Mouse (Mus musculus) layer of hippocampus, adult 2 months (tissue): ENCODE data around the gene Esx1. TPM values are rescaled to one million over a fixed set of nuclear protein-coding genes. Genes with fewer than 3 reads are reported as not detected.

ENCODE experiments used
- DNase-seq, 2 experiments: peaks; one replicate each; pipeline ENCODE4 v3.0.0; 2022; ENCODE audit warnings: low spot score in 2 of 2
- H3K27ac ChIP-seq: fragments of 200-600 bp; 2 replicates; pipeline ENCODE4 v1.8.1; 2022
- H3K4me3 ChIP-seq: fragments of 200-600 bp; 2 replicates; pipeline ENCODE4 v1.8.1; 2022; ENCODE audit warnings: mild to moderate bottlenecking
- CTCF ChIP-seq: fragments of 200-600 bp; conservative IDR thresholded peaks from 2 replicates; pipeline ENCODE4 v1.8.1; 2022; ENCODE audit warnings: antibody characterized with exemption, mild to moderate bottlenecking, moderate library complexity
- long read RNA-seq, 2 experiments: library from polyadenylated mRNA; stranded (forward); transcript quantifications; one replicate each; pipeline ENCODE4 v2.0.0; 2021; ENCODE audit warnings: borderline mapping rate in 2 of 2
- total RNA-seq, 2 experiments: library from RNA; stranded (reverse); gene quantifications; 2 replicates each; pipeline ENCODE4 v1.2.3; 2021

Esx1 gene
- total RNA-seq = not detected
- long read RNA-seq, experiment 1 = 0 reads
- long read RNA-seq, experiment 2 = 0 reads

DNA sequence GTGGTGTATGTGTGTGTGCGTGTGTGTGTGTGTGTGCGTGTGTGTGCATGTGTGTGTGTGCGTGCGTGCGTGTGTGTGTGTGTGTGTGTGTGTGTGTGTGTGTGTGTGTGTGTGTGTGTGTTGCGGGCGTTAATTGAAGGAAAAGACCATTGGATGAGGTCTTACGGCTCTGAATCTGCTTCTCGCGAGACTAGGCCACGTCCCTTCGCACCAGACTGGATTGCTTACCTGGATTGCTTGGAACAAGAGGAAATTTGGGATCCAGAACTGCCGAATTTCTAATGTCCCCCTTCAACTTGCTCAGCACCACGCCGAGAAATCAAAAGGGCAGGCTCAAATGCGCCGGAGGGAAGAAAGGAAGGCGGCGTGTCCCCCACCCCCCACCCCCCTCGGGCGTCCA, at the start of gene Esx1:
Esx1 (minus strand) TSS at position 366 of the 400 bp plus-strand sequence.
- no peak for DNase-seq
- Histone ChIP-seq H3K4me3 (no peak within 1 kb of the TSS), H3K27ac (no peak within 1 kb of the TSS)
- TF ChIP-seq CTCF = no peak

DNA sequence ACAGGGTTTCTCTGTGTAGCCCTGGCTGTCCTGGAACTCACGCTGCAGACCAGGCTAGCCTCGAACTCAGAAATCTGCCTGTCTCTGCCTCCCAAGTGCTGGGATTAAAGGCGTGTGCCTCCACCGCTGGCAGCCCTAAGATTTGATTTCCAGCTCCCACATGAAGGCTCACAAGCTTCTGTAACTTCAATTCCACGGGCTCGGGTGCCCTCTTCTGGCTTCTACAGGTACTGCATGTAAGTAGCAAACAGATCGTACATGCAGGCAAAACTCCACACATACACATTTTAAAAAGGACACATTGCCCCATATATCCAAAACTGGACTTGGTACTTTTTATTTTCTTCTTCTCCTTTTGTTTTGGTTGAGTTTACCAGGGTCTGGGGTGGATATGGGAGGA, 48.1 kb upstream of the Esx1 start:
- H3K4me3 ChIP-seq = no peak overlapping the region
- H3K27ac ChIP-seq = no peak overlapping the region
- DNase-seq = no peak
- TF ChIP-seq CTCF = peak; percentile 62

DNA sequence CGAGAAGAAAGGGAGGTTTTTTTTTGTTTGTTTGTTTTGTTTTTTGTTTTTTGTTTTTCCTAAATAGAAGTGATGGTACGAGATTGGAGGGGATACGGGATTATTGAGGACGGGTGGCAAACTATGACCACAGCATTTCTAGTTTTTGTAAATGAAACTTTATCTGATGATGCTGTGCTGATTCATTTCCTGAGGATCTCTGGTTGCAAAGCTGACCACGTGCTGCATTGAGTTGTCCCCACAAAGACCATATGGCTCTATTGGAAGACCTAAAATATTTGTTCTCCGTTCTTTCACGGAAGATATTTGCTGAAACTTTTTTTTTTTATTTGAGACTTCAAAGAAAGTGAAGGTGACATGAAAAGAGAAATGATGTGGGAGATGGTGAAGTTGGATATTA, 45.8 kb upstream of the Esx1 start:
- Histone ChIP-seq H3K27ac (no peak overlapping the region), H3K4me3 (no peak overlapping the region)
- TF ChIP-seq CTCF = no peak
- no peak for DNase-seq

DNA sequence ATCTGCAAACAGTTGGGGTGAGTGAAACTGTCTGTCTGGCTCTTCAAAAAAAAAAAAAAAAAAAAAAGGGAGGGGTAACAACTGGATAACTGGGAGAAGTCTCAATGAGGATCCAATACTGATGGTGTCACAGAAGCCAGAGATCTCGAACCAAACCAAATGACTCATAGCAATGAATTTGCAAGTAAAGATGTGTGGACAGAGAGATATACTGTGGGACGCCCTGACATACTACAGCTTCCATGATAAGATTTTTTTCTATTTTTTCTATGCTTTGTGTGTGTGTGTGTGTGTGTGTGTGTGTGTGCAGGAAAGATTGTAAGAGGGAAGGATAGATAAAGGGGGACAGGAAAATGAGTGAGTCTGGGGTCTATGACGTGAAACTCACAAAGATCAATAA, 43.7 kb upstream of the Esx1 start:
- H3K4me3 ChIP-seq = no peak overlapping the region
- H3K27ac ChIP-seq = no peak overlapping the region
- TF ChIP-seq CTCF = no peak
- DNase-seq = no peak

DNA sequence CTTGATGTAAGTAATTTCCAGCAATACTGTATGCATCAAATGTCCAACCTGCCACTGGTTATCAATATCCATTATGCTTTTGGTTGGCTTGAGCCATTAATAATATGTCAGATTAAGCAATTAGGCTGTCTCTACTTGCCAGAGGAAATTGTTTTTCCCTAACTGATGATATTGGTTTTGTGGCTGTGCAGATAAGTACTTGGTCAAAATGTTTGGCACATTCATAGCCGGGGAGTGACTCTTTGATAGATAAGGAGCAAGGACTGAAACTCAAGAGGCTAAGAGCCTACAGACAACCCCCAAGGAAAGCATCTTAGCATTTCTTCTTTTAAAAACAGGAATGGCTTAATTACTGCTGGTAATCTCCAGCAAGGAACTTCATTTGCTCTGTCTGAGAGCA, 40.8 kb upstream of the Esx1 start:
- no peak for DNase-seq
- no peak for TF ChIP-seq CTCF

GRCm38 (mm10) chrX:137160971-137161370, 39.1 kb upstream of the Esx1 start:
- no peak for DNase-seq
- TF ChIP-seq CTCF = no peak
- H3K4me3 ChIP-seq = no peak overlapping the region
- H3K27ac ChIP-seq = no peak overlapping the region

More for the DNA sequence above, 40.8 kb upstream of the Esx1 start:
- no peak overlapping the region for H3K4me3 ChIP-seq
- no peak overlapping the region for H3K27ac ChIP-seq

DNA sequence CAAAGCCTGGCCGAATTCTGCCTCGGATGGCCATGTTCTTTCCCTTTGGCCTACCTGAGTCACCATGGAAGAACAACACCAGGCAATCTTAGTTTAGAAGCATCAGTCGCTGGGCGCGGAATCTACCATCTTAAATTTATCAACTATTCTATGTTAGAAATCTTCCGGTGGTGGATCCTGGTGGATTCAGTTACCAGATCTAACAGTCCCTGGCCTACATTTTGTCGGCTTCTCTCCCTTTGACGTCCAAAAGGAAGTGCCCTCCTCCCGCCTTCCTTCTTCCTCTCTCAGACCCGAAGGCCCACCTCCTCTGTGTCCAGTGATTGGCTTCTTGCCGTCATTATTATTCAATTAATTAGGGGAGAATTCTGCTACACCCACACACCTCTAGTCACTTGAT, 27.2 kb upstream of the Esx1 start:
- no peak for DNase-seq
- H3K27ac ChIP-seq = no peak overlapping the region
- H3K4me3 ChIP-seq = no peak overlapping the region
- no peak for TF ChIP-seq CTCF

GRCm38 (mm10) chrX:137144674-137145073, 22.8 kb upstream of the Esx1 start:
- DNase-seq = no peak
- Histone ChIP-seq H3K4me3 (no peak overlapping the region), H3K27ac (no peak overlapping the region)
- peak; percentile 73 for TF ChIP-seq CTCF

DNA sequence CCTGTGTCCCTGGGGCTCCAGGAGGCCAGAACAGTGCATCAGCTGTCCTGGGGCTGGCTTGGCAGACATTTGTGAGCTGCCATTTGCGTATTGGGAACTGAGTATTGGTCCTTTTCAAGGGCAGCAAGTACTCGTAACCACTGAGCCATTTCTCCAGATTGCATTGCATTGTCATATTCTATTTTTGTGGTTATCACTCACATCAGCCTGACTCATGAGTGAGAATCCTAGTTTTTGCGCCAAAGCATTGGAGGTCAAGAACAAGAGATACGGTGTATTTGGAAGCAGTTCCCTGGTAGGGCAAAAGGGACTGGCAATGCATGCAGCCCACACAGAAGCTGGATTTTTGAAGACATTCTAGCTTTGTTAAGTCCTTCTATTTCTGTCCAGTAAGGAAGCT, 21.8 kb upstream of the Esx1 start:
- TF ChIP-seq CTCF = no peak
- no peak overlapping the region for H3K27ac ChIP-seq
- no peak overlapping the region for H3K4me3 ChIP-seq
- DNase-seq = no peak

- no peak overlapping the region for H3K4me3 ChIP-seq
- H3K27ac ChIP-seq = no peak overlapping the region
- DNase-seq = peak in 1 of 2 experiments; percentile 11
- peak; percentile 63 for TF ChIP-seq CTCF
These were observed 20.7 kb upstream of the Esx1 start for GRCm38 (mm10) chrX:137142546-137142945.

DNA sequence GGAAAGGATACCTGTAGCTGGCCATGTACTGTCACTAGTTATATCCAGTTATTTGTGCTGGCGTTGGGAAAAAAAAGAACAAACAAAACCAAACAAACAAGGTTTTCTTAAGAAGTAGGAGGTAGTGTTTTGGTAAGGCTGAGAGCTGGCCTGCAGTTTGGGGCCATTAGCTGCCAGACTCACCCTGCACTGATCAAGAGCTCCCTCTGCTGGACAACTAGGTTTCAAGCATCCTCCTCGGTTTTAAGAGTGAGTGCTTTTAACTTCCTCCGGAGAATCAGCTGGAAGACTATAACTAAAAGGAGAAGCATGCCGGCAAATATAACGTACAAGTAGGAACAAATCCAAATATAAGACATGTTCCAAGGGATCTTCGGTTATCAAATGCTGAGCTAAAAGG, 19.8 kb upstream of the Esx1 start:
- DNase-seq = peak; percentile 53 to 68
- no peak overlapping the region for H3K4me3 ChIP-seq
- TF ChIP-seq CTCF = peak; percentile 87
- H3K27ac ChIP-seq = no peak overlapping the region

DNA sequence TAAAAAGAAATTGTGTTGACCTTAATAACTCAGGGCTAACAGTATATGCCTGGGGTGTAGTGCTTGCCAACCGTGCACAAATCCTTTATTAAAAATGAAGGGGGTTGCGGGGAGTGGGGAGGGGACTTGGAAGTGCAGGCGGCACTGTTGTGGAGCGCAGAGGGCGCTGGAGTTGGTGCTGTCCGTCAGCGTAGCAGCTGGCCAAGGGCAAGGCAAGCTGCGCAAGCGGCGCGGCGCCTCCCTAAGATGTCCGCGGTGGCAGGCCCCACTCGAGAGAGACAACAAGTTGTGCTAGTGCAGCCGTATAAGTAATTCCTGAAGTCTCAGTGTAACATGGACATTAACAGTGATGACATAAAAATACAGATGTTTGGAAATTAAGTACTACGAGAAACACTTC, 5.7 kb upstream of the Esx1 start:
- no peak for DNase-seq
- Histone ChIP-seq H3K27ac (no peak overlapping the region), H3K4me3 (no peak overlapping the region)
- no peak for TF ChIP-seq CTCF

GRCm38 (mm10) chrX:137119675-137120423, 2.0 kb downstream of the Esx1 start:
- DNase-seq = no peak
- no peak overlapping the region for H3K4me3 ChIP-seq
- TF ChIP-seq CTCF = no peak

DNA sequence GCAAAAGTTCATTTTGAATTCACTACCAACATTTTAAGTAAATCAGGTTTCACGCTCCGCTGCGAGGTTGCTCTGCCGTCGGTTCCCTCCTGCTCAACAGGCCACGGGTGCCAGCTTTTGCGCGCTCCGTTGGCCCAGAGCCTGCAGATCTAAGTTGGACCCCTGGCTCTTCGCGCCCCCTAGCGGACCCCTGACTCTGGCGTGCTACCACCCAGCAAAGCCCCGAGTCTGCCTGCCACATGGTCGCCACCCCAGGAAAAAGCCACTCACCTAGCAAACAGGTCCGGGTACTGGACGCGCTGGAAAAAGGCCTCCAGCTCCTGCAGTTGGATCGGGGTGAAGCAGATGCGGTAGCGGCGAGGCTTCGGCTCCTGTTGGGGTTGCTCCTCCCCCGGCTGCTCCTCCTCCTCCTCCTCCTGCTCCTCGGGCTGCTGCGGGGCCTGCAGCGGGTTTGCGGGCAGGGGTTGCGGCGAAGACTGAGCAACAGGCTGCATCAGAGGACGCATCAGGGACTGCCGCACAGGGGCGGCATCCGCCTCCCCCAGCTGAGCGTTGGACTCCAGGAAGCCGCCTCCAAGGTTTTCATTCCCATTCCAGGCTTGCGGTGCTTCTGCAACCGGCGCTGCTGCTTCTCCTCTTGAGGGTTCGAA, 3.7 kb downstream of the Esx1 start:
- H3K4me3 ChIP-seq = no peak overlapping the region
- DNase-seq = peak in 1 of 2 experiments; percentile 9
- TF ChIP-seq CTCF = peak; percentile 53
- H3K27ac ChIP-seq = no peak overlapping the region

More at GRCm38 (mm10) chrX:137119675-137120423, 2.0 kb downstream of the Esx1 start:
- no peak overlapping the region for H3K27ac ChIP-seq
